Mouse (Mus musculus) limb, embryonic 10.5 days (tissue): Measurements from ENCODE around the gene Pold4. TPM values are rescaled to one million over a fixed set of nuclear protein-coding genes. Genes with fewer than 3 reads are reported as not detected.

Experiments
- DNase-seq: peaks from one replicate; pipeline ENCODE4 v3.0.0-alpha.2; 2017; ENCODE audit warnings: low spot score
- H3K27ac ChIP-seq: fragments of 300-500 bp; sonication (generic); 2 replicates; pipeline ENCODE4 v1.5.1; 2016; ENCODE audit warnings: mild to moderate bottlenecking
- H3K27me3 ChIP-seq: fragments of 300-500 bp; sonication (generic); 2 replicates; pipeline ENCODE4 v1.6.1; 2016; ENCODE audit warnings: low read depth, mild to moderate bottlenecking; ENCODE audit not compliant: poor library complexity, severe bottlenecking
- H3K36me3 ChIP-seq: fragments of 300-500 bp; sonication (generic); 2 replicates; pipeline ENCODE4 v1.6.1; 2016; ENCODE audit warnings: mild to moderate bottlenecking, moderate library complexity
- H3K4me1 ChIP-seq: fragments of 300-500 bp; sonication (generic); 2 replicates; pipeline ENCODE4 v1.6.1; 2016
- H3K4me3 ChIP-seq: fragments of 300-500 bp; sonication (generic); 2 replicates; pipeline ENCODE4 v1.5.1; 2016; ENCODE audit warnings: mild to moderate bottlenecking, moderate library complexity
- H3K9me3 ChIP-seq: fragments of 300-500 bp; sonication (generic); replicated peaks from 2 replicates; pipeline ENCODE4 v1.6.1; 2016; ENCODE audit warnings: mild to moderate bottlenecking
- WGBS: fragments of 180-500 bp; shearing (Covaris S2); methylation state at CpG from one replicate; pipeline ENCODE4 v1.1.7; 2016; 5-methylcytosine and 5-hydroxymethylcytosine counted together
- microRNA-seq: library from miRNA; unstranded; fragments of <30 nt; microRNA quantifications from one replicate; pipeline ENCODE4, GENCODE M21; 2017
- polyA plus RNA-seq: library from polyadenylated mRNA; unstranded; fragments of >200 nt; fragmentation: Nextera tagmentation; extraction: Ambion mirVana; gene quantifications from 2 replicates; pipeline ENCODE4 v1.2.1, GENCODE M21; 2016

The Pold4 gene
- polyA plus RNA-seq, 1 experiment from 2014 or later: 16.2 TPM

DNA sequence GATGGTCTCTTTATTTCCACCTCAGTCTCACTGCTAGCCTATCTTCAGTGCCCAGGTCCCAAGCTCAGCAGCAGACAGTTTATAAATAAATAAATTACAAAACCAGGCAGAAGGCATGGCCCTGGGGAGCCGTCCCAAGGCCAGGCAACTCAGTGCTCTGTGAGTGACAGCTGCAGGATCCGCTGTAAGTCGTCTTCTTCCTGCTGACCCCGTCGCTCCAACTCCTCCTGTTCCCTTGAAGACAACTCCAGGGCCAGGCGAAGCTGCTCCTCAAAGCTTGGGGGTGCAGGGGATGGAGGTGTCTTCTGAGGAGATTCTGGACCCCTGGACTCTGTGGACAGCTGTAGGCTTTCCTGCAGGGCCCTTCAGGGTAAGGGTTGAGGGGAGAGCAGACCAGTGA, 38.5 kb downstream of the Pold4 start:
- WGBS: 71% methylated on average over 6 of the region's 6 CpGs

GRCm38 (mm10) chr19:4270972-4271371, 39.3 kb downstream of the Pold4 start:
- Histone ChIP-seq H3K27ac (no peak overlapping the region), H3K4me1 (peaks cover 12% of the 10 kb centered on the region), H3K4me3 (no peak overlapping the region), H3K9me3 (no peaks in the 10 kb centered on the region), H3K36me3 (no peaks in the 10 kb centered on the region), H3K27me3 (peaks cover 58% of the 10 kb centered on the region)
- whole genome bisulfite sequencing: 92% methylated on average over 11 of the region's 11 CpGs
- DNase-seq: no peak

More for the DNA sequence above, 38.5 kb downstream of the Pold4 start:
- peaks cover 12% of the 10 kb centered on the region for H3K4me1 ChIP-seq
- H3K36me3 ChIP-seq: no peaks in the 10 kb centered on the region
- no peak for DNase-seq
- peaks cover 64% of the 10 kb centered on the region for H3K27me3 ChIP-seq
- H3K27ac ChIP-seq: no peak overlapping the region
- no peak overlapping the region for H3K4me3 ChIP-seq
- no peaks in the 10 kb centered on the region for H3K9me3 ChIP-seq

DNA sequence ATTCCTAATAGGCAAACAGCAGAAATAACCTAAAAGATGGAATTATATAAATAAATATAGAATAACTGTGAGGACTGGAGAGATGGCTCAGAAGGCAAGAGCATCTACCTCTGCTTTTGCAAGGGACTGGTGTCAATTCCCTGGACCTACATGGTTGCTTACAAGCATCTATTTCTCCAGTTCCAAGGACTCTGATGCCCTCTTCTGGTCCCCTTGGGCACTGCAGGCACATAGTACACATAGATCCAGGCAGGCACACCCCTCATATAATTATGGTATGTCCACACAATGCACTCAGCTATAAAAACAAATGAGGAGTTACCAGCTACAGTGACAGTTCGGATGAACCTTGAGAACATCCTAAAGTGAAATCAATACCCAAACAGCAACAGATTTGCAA, 47.8 kb downstream of the Pold4 start:
- H3K36me3 ChIP-seq: peaks cover 6% of the 10 kb centered on the region
- DNase-seq: no peak
- H3K4me1 ChIP-seq: peaks cover 17% of the 10 kb centered on the region
- H3K27ac ChIP-seq: no peak overlapping the region
- WGBS: 88% methylated on average over 1 of the region's 1 CpGs
- H3K4me3 ChIP-seq: no peak overlapping the region
- H3K27me3 ChIP-seq: peaks cover 18% of the 10 kb centered on the region
- H3K9me3 ChIP-seq: no peaks in the 10 kb centered on the region

- Histone ChIP-seq H3K4me1 (peaks cover 17% of the 10 kb centered on the region), H3K9me3 (no peaks in the 10 kb centered on the region), H3K36me3 (peaks cover 10% of the 10 kb centered on the region), H3K27ac (no peak overlapping the region), H3K27me3 (peaks cover 18% of the 10 kb centered on the region), H3K4me3 (no peak overlapping the region)
- no peak for DNase-seq
- WGBS: 94% methylated on average over 9 of the region's 9 CpGs
Measured at GRCm38 (mm10) chr19:4280425-4280824, 48.7 kb downstream of the Pold4 start.

- WGBS: under 1% methylated on average over 50 of the region's 50 CpGs
- H3K4me3 ChIP-seq: peak within 1 kb of the TSS; percentile 77
- DNase-seq: peak; percentile 92
- peaks cover 19% of the 10 kb centered on the region for H3K4me1 ChIP-seq
- H3K27ac ChIP-seq: peak within 1 kb of the TSS; percentile 83
- peaks cover 36% of the 10 kb centered on the region for H3K36me3 ChIP-seq
- peaks cover 18% of the 10 kb centered on the region for H3K27me3 ChIP-seq
- H3K9me3 ChIP-seq: no peaks in the 10 kb centered on the region
Measured at GRCm38 (mm10) chr19:4282898-4283553, 51.3 kb downstream of the Pold4 start, which contains the start of gene Ankrd13d. Gene Ankrd13d (minus strand): TSS chr19:4283137.

Small RNAs within 50 kb of the gene (microRNA-seq; reads per million reads assigned to microRNA genes)
- gene Gm26115: not detected
- gene Mir6985: not detected

Other genes with a start within 250 kb of the Pold4 start
- 3.9 and 5.6 TPM in 2 replicates for gene Acy3, start 245.3 kb upstream of the Pold4 start, polyA plus RNA-seq
- gene Tbx10, start 239.1 kb upstream of the Pold4 start, polyA plus RNA-seq: 0.10 TPM in 1 of 2 replicates, not detected in the other
- gene Nudt8, start 231.3 kb upstream of the Pold4 start, polyA plus RNA-seq: 32.4 and 36.0 TPM in 2 replicates
- 3.5 and 4.6 TPM in 2 replicates for gene Gm49405, start 231.3 kb upstream of the Pold4 start, polyA plus RNA-seq
- gene Doc2g, start 228.6 kb upstream of the Pold4 start, polyA plus RNA-seq: 5.0 and 7.6 TPM in 2 replicates
- 220 and 221 TPM in 2 replicates for gene Ndufv1, start 219.1 kb upstream of the Pold4 start, polyA plus RNA-seq
- gene Gstp1, start 193.9 kb upstream of the Pold4 start, polyA plus RNA-seq: 478 and 510 TPM in 2 replicates
- gene Gstp2, start 185.9 kb upstream of the Pold4 start, polyA plus RNA-seq: 0.62 and 0.88 TPM in 2 replicates
- not detected in 2 replicates for gene Gstp3, start 172.3 kb upstream of the Pold4 start, polyA plus RNA-seq
- not detected in 2 replicates for gene Cabp2, start 150.3 kb upstream of the Pold4 start, polyA plus RNA-seq
- gene Cdk2ap2, start 134.7 kb upstream of the Pold4 start, polyA plus RNA-seq: 86.7 and 87.0 TPM in 2 replicates
- 5.9 and 7.9 TPM in 2 replicates for gene Pitpnm1, start 131.9 kb upstream of the Pold4 start, polyA plus RNA-seq
- gene Aip, start 106.0 kb upstream of the Pold4 start, polyA plus RNA-seq: 74.9 and 79.2 TPM in 2 replicates
- gene Gpr152, start 92.1 kb upstream of the Pold4 start, polyA plus RNA-seq: not detected in 2 replicates
- 0.15 TPM in 1 of 2 replicates, not detected in the other for gene Cabp4, start 87.9 kb upstream of the Pold4 start, polyA plus RNA-seq
- gene Coro1b, start 83.3 kb upstream of the Pold4 start, polyA plus RNA-seq: 129 and 148 TPM in 2 replicates
- gene Ptprcap, start 78.3 kb upstream of the Pold4 start, polyA plus RNA-seq: 0.93 and 1.4 TPM in 2 replicates
- gene Rps6kb2, start 68.5 kb upstream of the Pold4 start, polyA plus RNA-seq: 58.3 and 66.0 TPM in 2 replicates
- 3.2 and 3.3 TPM in 2 replicates for gene Carns1, start 56.4 kb upstream of the Pold4 start, polyA plus RNA-seq
- 0.21 and 1.2 TPM in 2 replicates for gene Tbc1d10c, start 40.6 kb upstream of the Pold4 start, polyA plus RNA-seq
- 1,070 and 1,129 TPM in 2 replicates for gene Ppp1ca, start 39.8 kb upstream of the Pold4 start, polyA plus RNA-seq
- 58.2 and 61.5 TPM in 2 replicates for gene Rad9a, start 30.2 kb upstream of the Pold4 start, polyA plus RNA-seq
- 4.3 and 6.0 TPM in 2 replicates for gene Clcf1, start 17.7 kb upstream of the Pold4 start, polyA plus RNA-seq
- gene AC109138.7, start 17.5 kb upstream of the Pold4 start, polyA plus RNA-seq: not detected in 2 replicates
- 2.5 and 4.4 TPM in 2 replicates for gene Ssh3, start 37.3 kb downstream of the Pold4 start, polyA plus RNA-seq
- 5.5 and 7.9 TPM in 2 replicates for gene Ankrd13d, start 51.2 kb downstream of the Pold4 start, polyA plus RNA-seq
- 14.6 and 15.5 TPM in 2 replicates for gene Grk2, start 74.3 kb downstream of the Pold4 start, polyA plus RNA-seq
- 67.6 and 77.9 TPM in 2 replicates for gene Kdm2a, start 166.4 kb downstream of the Pold4 start, polyA plus RNA-seq
- gene Rhod, start 207.5 kb downstream of the Pold4 start, polyA plus RNA-seq: 24.7 and 32.9 TPM in 2 replicates
- gene Syt12, start 245.5 kb downstream of the Pold4 start, polyA plus RNA-seq: 0.53 and 0.95 TPM in 2 replicates